Mouse (Mus musculus) heart, postnatal 0 days (tissue): Measurements from ENCODE around the gene Lzts3. TPM values are rescaled to one million over a fixed set of nuclear protein-coding genes. Genes with fewer than 3 reads are reported as not detected.

Experiments used
- ATAC-seq: fragments of 200-750 bp; cut with Nextera tagmentation; 2 replicates; pipeline ENCODE4 v1.8.0; 2017; ENCODE audit warnings: low read depth, moderate number of reproducible peaks, moderate library complexity; ENCODE audit not compliant: insufficient read depth
- DNase-seq: peaks from one replicate; pipeline ENCODE4 v3.0.0-alpha.2; 2016; ENCODE audit warnings: low spot score
- H3K27ac ChIP-seq: fragments of 300-500 bp; sonication (generic); 2 replicates; pipeline ENCODE4 v1.5.1; 2014; ENCODE audit warnings: low read depth, mild to moderate bottlenecking
- H3K27me3 ChIP-seq: fragments of 300-500 bp; sonication (generic); 2 replicates; pipeline ENCODE4 v1.6.1; 2014; ENCODE audit warnings: low read length, mixed read lengths; ENCODE audit not compliant: control insufficient read depth, insufficient read depth
- H3K36me3 ChIP-seq: fragments of 300-500 bp; sonication (generic); replicated peaks from 2 replicates; pipeline ENCODE4 v1.6.1; 2014; ENCODE audit warnings: low read length, mixed read lengths; ENCODE audit not compliant: control insufficient read depth, insufficient read depth
- H3K4me1 ChIP-seq: fragments of 300-500 bp; sonication (generic); 2 replicates; pipeline ENCODE4 v1.6.1; 2014; ENCODE audit warnings: antibody characterized with exemption; ENCODE audit not compliant: control insufficient read depth, insufficient read depth
- H3K4me2 ChIP-seq: fragments of 300-500 bp; sonication (generic); 2 replicates; pipeline ENCODE4 v1.6.1; 2014; ENCODE audit warnings: low read depth, mild to moderate bottlenecking, low read length, moderate library complexity
- H3K4me3 ChIP-seq: fragments of 300-500 bp; sonication (generic); 2 replicates; pipeline ENCODE4 v1.5.1; 2014; ENCODE audit warnings: low read depth, low read length
- H3K9ac ChIP-seq: fragments of 300-500 bp; sonication (generic); replicated peaks from 2 replicates; pipeline ENCODE4 v1.6.1; 2014; ENCODE audit warnings: low read depth, low read length, mixed read lengths
- H3K9me3 ChIP-seq: fragments of 300-500 bp; sonication (generic); replicated peaks from 2 replicates; pipeline ENCODE4 v1.6.1; 2016; ENCODE audit warnings: low read length; ENCODE audit not compliant: control insufficient read depth
- CTCF ChIP-seq: IDR thresholded peaks from 2 replicates; pipeline ENCODE4 v1.5.1; 2016; ENCODE audit warnings: antibody characterized with exemption, control low read depth, low read depth
- EP300 ChIP-seq: IDR thresholded peaks from 2 replicates; pipeline ENCODE4 v1.6.1; 2016; ENCODE audit warnings: antibody characterized with exemption, low read depth
- WGBS: fragments of 180-500 bp; shearing (Covaris S2); extraction: QIAGEN DNeasy Blood & Tissue Kit; methylation state at CpG from one replicate; pipeline ENCODE4 v1.1.7; 2014; 5-methylcytosine and 5-hydroxymethylcytosine counted together
- polyA plus RNA-seq: library from polyadenylated mRNA; unstranded; fragments of >200 nt; fragmentation: Nextera tagmentation; extraction: Ambion mirVana; gene quantifications from 2 replicates; pipeline ENCODE4 v1.2.1, GENCODE M21; 2015
- total RNA-seq: library from RNA; depleted of rRNA; stranded (reverse); fragments of >200 nt; gene quantifications from 2 replicates; pipeline ENCODE4 v1.2.3, GENCODE M21; 2014; ENCODE audit warnings: low replicate concordance; rRNA removed

Gene Lzts3
- total and polyA plus RNA-seq, 2 experiments from 2014 or later = 0.77 to 5.3 TPM

DNA sequence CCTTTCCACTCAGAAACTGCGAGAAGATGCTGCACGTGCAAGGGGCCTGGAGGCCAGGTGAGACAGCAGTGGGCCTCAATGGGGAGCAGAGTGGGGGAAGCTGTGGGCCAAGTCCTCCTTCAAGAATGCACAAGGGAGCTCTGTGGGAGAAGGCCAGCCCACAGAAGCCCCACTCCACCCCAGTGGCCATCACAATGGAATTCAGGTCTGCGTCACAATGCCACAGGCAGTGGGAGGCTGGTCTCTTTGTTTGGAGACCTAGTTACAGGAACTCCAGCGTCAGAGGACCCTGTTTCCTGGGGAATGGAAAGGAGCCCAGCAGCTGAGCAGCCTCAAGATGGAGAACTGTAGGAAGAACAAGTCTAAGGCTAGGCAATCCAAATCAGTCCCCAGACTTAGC is 53.4 kb downstream of the Lzts3 start:
- Histone ChIP-seq H3K36me3 (peaks cover 12% of the 10 kb centered on the region), H3K27ac (no peak overlapping the region), H3K9ac (no peak overlapping the region), H3K4me1 (no peaks in the 10 kb centered on the region; the same call in 1 of the 2 replicates), H3K4me3 (no peak overlapping the region), H3K9me3 (no peaks in the 10 kb centered on the region), H3K27me3 (no peaks in the 10 kb centered on the region), H3K4me2 (no peak overlapping the region)
- no peak for TF ChIP-seq EP300
- no peak for TF ChIP-seq CTCF
- DNase-seq (no peak), ATAC-seq (peak; percentile 44; the same call in 1 of the 2 replicates)
- 74% methylated on average over 4 of the region's 4 CpGs for WGBS

GRCm38 (mm10) chr2:130588373-130588772 is 54.2 kb downstream of the Lzts3 start:
- H3K4me3 ChIP-seq = no peak overlapping the region
- TF ChIP-seq EP300 = no peak
- TF ChIP-seq CTCF = no peak
- WGBS = 45% methylated on average over 2 of the region's 2 CpGs
- no peaks in the 10 kb centered on the region for H3K27me3 ChIP-seq
- no peak overlapping the region for H3K9ac ChIP-seq
- H3K36me3 ChIP-seq = peaks cover 12% of the 10 kb centered on the region
- H3K9me3 ChIP-seq = no peaks in the 10 kb centered on the region
- H3K4me2 ChIP-seq = no peak overlapping the region
- no peaks in the 10 kb centered on the region; the same call in 1 of the 2 replicates for H3K4me1 ChIP-seq
- no peak for ATAC-seq
- DNase-seq = no peak
- H3K27ac ChIP-seq = no peak overlapping the region

DNA sequence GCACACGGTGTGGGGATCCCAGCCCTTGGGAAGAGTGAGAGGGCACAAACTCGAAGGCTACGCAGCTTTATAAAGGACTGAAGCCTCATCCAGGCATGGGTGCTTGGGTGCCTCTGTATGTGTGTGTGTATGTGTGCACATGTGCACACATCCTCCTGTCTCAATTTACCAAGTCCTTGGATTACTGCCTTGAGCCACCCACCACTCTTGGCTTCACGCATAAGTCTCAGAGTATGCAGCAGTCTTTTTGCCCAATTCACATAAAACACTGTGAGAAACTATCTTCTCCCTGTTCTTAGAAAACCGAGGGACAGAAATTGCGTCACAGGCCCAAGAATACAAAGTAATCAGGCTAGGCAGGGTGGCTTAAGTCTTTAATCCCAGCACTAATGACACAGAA is 56.6 kb downstream of the Lzts3 start:
- H3K4me3 ChIP-seq = no peak overlapping the region
- no peak for TF ChIP-seq EP300
- no peak for TF ChIP-seq CTCF
- peaks cover under 1% of the 10 kb centered on the region; the same call in 1 of the 2 replicates for H3K4me1 ChIP-seq
- H3K36me3 ChIP-seq = peaks cover 4% of the 10 kb centered on the region
- H3K9ac ChIP-seq = no peak overlapping the region
- H3K27me3 ChIP-seq = peaks cover 15% of the 10 kb centered on the region
- ATAC-seq (no peak), DNase-seq (no peak)
- 86% methylated on average over 6 of the region's 6 CpGs for WGBS
- H3K9me3 ChIP-seq = no peaks in the 10 kb centered on the region
- H3K27ac ChIP-seq = no peak overlapping the region
- H3K4me2 ChIP-seq = no peak overlapping the region

DNA sequence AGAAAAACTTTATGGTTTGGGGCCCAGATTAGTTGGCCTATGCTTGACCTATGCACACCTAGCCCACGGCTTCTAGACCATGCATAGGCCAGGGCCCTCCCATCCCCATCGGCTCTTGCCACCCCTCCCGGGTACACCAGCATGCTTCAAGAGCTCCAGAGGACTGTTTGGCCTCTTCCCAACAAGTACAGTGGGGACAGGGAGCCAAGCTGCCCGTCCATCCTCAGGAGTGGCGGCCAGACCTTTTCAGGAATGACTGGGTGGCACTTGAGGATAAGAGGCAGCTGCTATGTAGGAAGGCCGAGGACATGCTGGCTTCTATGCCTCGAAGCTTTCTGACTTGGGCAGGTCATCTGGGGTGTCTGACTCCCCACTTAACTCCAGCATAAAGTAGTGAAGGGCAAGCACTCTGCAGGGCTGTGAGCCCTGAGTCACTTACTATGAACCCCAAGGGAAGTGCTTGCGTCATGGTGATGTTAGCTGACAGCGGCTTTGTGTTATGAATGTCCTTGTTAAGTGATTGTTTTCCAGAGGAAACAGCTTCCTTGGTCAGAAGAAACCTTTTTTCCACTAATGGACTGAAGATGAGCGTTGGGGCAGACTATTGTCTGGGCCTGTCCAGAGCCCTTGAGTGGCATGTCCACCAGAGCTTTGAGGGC is 58.6 kb downstream of the Lzts3 start:
- peak; percentile 17; the same call in 1 of the 2 replicates for ATAC-seq
- H3K4me3 ChIP-seq = no peak overlapping the region
- H3K36me3 ChIP-seq = no peaks in the 10 kb centered on the region
- H3K27me3 ChIP-seq = peaks cover 35% of the 10 kb centered on the region
- H3K4me2 ChIP-seq = no peak overlapping the region
- no peaks in the 10 kb centered on the region for H3K9me3 ChIP-seq
- 45% methylated on average over 10 of the region's 10 CpGs for WGBS
- no peak overlapping the region for H3K27ac ChIP-seq
- TF ChIP-seq EP300 = no peak
- TF ChIP-seq CTCF = no peak
- no peak overlapping the region for H3K9ac ChIP-seq
- H3K4me1 ChIP-seq = peaks cover 9% of the 10 kb centered on the region; the same call in 1 of the 2 replicates
- DNase-seq = no peak

Other genes with a start within 250 kb of the Lzts3 start
- 6.9 and 7.8 TPM in 2 replicates for gene Cpxm1, start 245.2 kb downstream of the Lzts3 start, total RNA-seq
- gene Cpxm1, start 245.2 kb downstream of the Lzts3 start, polyA plus RNA-seq = 9.5 and 11.5 TPM in 2 replicates
- gene Gm28372, start 237.6 kb downstream of the Lzts3 start, total RNA-seq = not detected in 2 replicates
- gene Gm28372, start 237.6 kb downstream of the Lzts3 start, polyA plus RNA-seq = not detected in 2 replicates
- gene 1700020A23Rik, start 237.5 kb downstream of the Lzts3 start, total RNA-seq = not detected in 2 replicates
- not detected in 2 replicates for gene 1700020A23Rik, start 237.5 kb downstream of the Lzts3 start, polyA plus RNA-seq
- not detected in 2 replicates for gene Tmem239, start 236.3 kb downstream of the Lzts3 start, total RNA-seq
- not detected in 2 replicates for gene Tmem239, start 236.3 kb downstream of the Lzts3 start, polyA plus RNA-seq
- 37.9 and 46.0 TPM in 2 replicates for gene Vps16, start 218.5 kb downstream of the Lzts3 start, total RNA-seq
- gene Vps16, start 218.5 kb downstream of the Lzts3 start, polyA plus RNA-seq = 29.4 and 30.2 TPM in 2 replicates
- 6.4 and 11.5 TPM in 2 replicates for gene Pced1a, start 218.1 kb downstream of the Lzts3 start, total RNA-seq
- 2.7 and 3.4 TPM in 2 replicates for gene Pced1a, start 218.1 kb downstream of the Lzts3 start, polyA plus RNA-seq
- 21.7 and 39.5 TPM in 2 replicates for gene Ptpra, start 192.5 kb downstream of the Lzts3 start, total RNA-seq
- 44.2 and 44.5 TPM in 2 replicates for gene Ptpra, start 192.5 kb downstream of the Lzts3 start, polyA plus RNA-seq
- gene Mrps26, start 79.1 kb downstream of the Lzts3 start, total RNA-seq = 69.4 and 74.0 TPM in 2 replicates
- gene Mrps26, start 79.1 kb downstream of the Lzts3 start, polyA plus RNA-seq = 86.9 and 87.7 TPM in 2 replicates
- not detected in 2 replicates for gene Oxt, start 66.6 kb downstream of the Lzts3 start, total RNA-seq
- not detected in 2 replicates for gene Oxt, start 66.6 kb downstream of the Lzts3 start, polyA plus RNA-seq
- gene Avp, start 60.2 kb downstream of the Lzts3 start, total RNA-seq = not detected in 2 replicates
- gene Avp, start 60.2 kb downstream of the Lzts3 start, polyA plus RNA-seq = 0.22 and 0.51 TPM in 2 replicates
- 8.2 and 9.8 TPM in 2 replicates for gene Fastkd5, start 12.8 kb downstream of the Lzts3 start, total RNA-seq
- 9.8 TPM in 2 replicates for gene Fastkd5, start 12.8 kb downstream of the Lzts3 start, polyA plus RNA-seq
- 1.0 and 2.1 TPM in 2 replicates for gene Ubox5, start 12.8 kb downstream of the Lzts3 start, total RNA-seq
- gene Ubox5, start 12.8 kb downstream of the Lzts3 start, polyA plus RNA-seq = 4.4 and 4.5 TPM in 2 replicates
- gene Ddrgk1, start 21.9 kb upstream of the Lzts3 start, total RNA-seq = 16.0 and 29.4 TPM in 2 replicates
- gene Ddrgk1, start 21.9 kb upstream of the Lzts3 start, polyA plus RNA-seq = 61.9 and 63.7 TPM in 2 replicates
- gene Itpa, start 24.8 kb upstream of the Lzts3 start, total RNA-seq = 72.8 and 100 TPM in 2 replicates
- 67.3 TPM in 2 replicates for gene Itpa, start 24.8 kb upstream of the Lzts3 start, polyA plus RNA-seq
- gene Slc4a11, start 54.7 kb upstream of the Lzts3 start, total RNA-seq = 0.99 and 1.1 TPM in 2 replicates
- 0.03 and 0.07 TPM in 2 replicates for gene Slc4a11, start 54.7 kb upstream of the Lzts3 start, polyA plus RNA-seq